Mouse (Mus musculus) bone marrow macrophage, adult 2 months (primary cell): ENCODE results near the gene Unc119b.

Source experiments
- CTCF ChIP-seq: IDR thresholded peaks from 2 replicates; pipeline ENCODE4 v1.5.1; 2012; ENCODE audit warnings: low read depth, mild to moderate bottlenecking, low read length, moderate library complexity
- POLR2A ChIP-seq: IDR thresholded peaks from 2 replicates; pipeline ENCODE4 v1.6.1; 2012; ENCODE audit warnings: mild to moderate bottlenecking, low read depth, low read length, borderline replicate concordance

- TF ChIP-seq CTCF (no peak), POLR2A (no peak)
Measured at GRCm38 (mm10) chr5:115083492-115083891, 51.3 kb downstream of the Unc119b start.
